Mouse (Mus musculus): ENCODE measurements at regions not wholly inside any gene's neighbourhood (a gene's known extent, or its start where the extent isn't known, plus 50 kb on each side); places are given as distances from the start of the nearest gene placed in this dataset.

DNA sequence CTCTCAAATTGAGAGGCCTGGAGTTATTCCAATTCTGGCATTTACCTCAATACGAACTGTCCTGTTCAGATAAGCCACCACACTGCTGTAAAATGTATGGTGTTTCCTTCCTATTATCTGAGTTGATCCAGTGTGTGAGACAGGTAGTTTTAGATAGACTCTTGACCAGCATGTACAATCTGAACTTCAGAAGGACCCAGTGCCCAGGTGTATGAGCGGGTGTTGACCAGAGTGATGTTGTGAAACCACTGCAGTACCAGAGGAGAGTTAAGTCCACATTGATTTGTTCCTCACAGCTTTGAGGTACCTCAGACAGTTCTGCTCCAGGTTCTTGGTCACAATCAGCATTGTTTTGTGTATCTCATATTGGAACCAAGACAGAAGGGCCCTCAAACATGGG lies 132.6 kb upstream of the Slc22a22 start:
- H3K9me3 ChIP-seq (replicated peaks), result no peaks in the 10 kb centered on the region
- no peak for DNase-seq (ENCODE audit: low spot score)
- ATAC-seq (ENCODE audit: extremely low read depth, insufficient number of reproducible peaks, low FRiP score, poor library complexity, severe bottlenecking), result no peak
- H3K4me3 ChIP-seq (ENCODE audit: low read depth, low read length), result no peak overlapping the region
- no peaks in the 10 kb centered on the region for H3K36me3 ChIP-seq (replicated peaks)
- H3K4me1 ChIP-seq (ENCODE audit: insufficient read depth, low read depth, low read length), result no peaks in the 10 kb centered on the region
- peaks cover 9% of the 10 kb centered on the region for H3K27me3 ChIP-seq (ENCODE audit: insufficient read depth, low read length)
- no peak for TF ChIP-seq TAL1 (conservative IDR thresholded peaks at IDR 0.05; ENCODE audit: low read depth, low read length)
- TF ChIP-seq POLR2AphosphoS5 (IDR thresholded peaks at IDR 0.05; ENCODE audit: insufficient replicate concordance, low read depth, low read length), result no peak
- no peak for TF ChIP-seq CTCF (IDR thresholded peaks at IDR 0.05; ENCODE audit: low read depth, low read length)
- TF ChIP-seq GATA1 (IDR thresholded peaks at IDR 0.05; ENCODE audit: borderline replicate concordance, low read length), result no peak
- TF ChIP-seq GATA2 (IDR thresholded peaks at IDR 0.05; ENCODE audit: borderline replicate concordance, low read depth, low read length), result no peak

DNA sequence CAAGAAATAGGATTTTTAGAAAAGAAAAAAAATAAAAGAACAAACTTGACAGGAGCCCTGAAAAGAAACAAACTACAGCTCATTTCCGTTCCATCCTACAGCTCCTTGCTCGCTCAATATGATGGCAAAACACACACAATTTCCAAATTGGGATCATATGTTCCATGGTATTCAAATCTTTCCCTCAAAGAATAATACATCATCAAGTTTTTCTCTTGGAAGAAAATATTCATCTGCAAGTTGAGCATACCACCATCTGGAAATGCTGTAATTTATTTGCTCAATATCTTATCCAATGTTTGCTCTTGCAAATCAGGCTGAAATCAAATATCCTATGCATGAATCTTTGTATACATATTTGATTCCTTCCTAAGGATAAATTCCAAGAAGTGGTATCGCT lies 131.1 kb upstream of the Slc22a22 start:
- TF ChIP-seq TAL1 (conservative IDR thresholded peaks at IDR 0.05; ENCODE audit: low read depth, low read length) (no peak), CTCF (IDR thresholded peaks at IDR 0.05; ENCODE audit: low read depth, low read length) (no peak), POLR2AphosphoS5 (IDR thresholded peaks at IDR 0.05; ENCODE audit: insufficient replicate concordance, low read depth, low read length) (no peak), GATA2 (IDR thresholded peaks at IDR 0.05; ENCODE audit: borderline replicate concordance, low read depth, low read length) (no peak), GATA1 (IDR thresholded peaks at IDR 0.05; ENCODE audit: borderline replicate concordance, low read length) (no peak)
- no peaks in the 10 kb centered on the region for H3K36me3 ChIP-seq (replicated peaks)
- H3K9me3 ChIP-seq (replicated peaks), result no peaks in the 10 kb centered on the region
- H3K27me3 ChIP-seq (ENCODE audit: insufficient read depth, low read length), result peaks cover 6% of the 10 kb centered on the region; the same call in 1 of the 2 replicates
- H3K4me1 ChIP-seq (ENCODE audit: insufficient read depth, low read depth, low read length), result no peaks in the 10 kb centered on the region
- ATAC-seq (ENCODE audit: extremely low read depth, insufficient number of reproducible peaks, low FRiP score, poor library complexity, severe bottlenecking) (no peak), DNase-seq (ENCODE audit: low spot score) (no peak)
- no peak overlapping the region for H3K4me3 ChIP-seq (ENCODE audit: low read depth, low read length)

DNA sequence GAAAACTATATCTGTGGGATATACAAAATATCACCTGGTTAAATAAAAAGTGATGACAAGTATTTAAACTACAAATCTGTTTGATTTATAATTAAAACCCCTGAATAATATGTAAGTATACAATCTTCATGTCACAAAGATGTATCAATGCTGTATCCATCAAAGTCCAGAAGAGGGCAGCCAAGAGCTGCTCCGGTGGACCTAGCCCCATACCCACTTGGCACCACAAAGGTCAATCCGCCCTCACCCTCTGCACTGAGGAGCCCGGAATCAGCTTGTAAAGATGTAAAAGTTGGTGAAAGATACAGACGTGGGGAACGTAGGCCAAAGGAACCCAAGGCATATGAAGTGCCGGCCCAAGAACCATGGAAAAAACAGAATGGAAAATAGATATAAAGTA lies 123.1 kb upstream of the Slc22a22 start:
- no peaks in the 10 kb centered on the region for H3K4me1 ChIP-seq (ENCODE audit: insufficient read depth, low read depth, low read length)
- DNase-seq (ENCODE audit: low spot score), result peak; percentile 15
- H3K27me3 ChIP-seq (ENCODE audit: insufficient read depth, low read length), result no peaks in the 10 kb centered on the region
- no peak; the same call in 1 of the 2 replicates for ATAC-seq (ENCODE audit: extremely low read depth, insufficient number of reproducible peaks, low FRiP score, poor library complexity, severe bottlenecking)
- no peaks in the 10 kb centered on the region for H3K9me3 ChIP-seq (replicated peaks)
- TF ChIP-seq TAL1 (conservative IDR thresholded peaks at IDR 0.05; ENCODE audit: low read depth, low read length) (no peak), POLR2AphosphoS5 (IDR thresholded peaks at IDR 0.05; ENCODE audit: insufficient replicate concordance, low read depth, low read length) (no peak), GATA1 (IDR thresholded peaks at IDR 0.05; ENCODE audit: borderline replicate concordance, low read length) (no peak), CTCF (IDR thresholded peaks at IDR 0.05; ENCODE audit: low read depth, low read length) (peak; percentile 47)
- H3K4me3 ChIP-seq (ENCODE audit: low read depth, low read length), result no peak overlapping the region
- H3K36me3 ChIP-seq (replicated peaks), result no peaks in the 10 kb centered on the region

DNA sequence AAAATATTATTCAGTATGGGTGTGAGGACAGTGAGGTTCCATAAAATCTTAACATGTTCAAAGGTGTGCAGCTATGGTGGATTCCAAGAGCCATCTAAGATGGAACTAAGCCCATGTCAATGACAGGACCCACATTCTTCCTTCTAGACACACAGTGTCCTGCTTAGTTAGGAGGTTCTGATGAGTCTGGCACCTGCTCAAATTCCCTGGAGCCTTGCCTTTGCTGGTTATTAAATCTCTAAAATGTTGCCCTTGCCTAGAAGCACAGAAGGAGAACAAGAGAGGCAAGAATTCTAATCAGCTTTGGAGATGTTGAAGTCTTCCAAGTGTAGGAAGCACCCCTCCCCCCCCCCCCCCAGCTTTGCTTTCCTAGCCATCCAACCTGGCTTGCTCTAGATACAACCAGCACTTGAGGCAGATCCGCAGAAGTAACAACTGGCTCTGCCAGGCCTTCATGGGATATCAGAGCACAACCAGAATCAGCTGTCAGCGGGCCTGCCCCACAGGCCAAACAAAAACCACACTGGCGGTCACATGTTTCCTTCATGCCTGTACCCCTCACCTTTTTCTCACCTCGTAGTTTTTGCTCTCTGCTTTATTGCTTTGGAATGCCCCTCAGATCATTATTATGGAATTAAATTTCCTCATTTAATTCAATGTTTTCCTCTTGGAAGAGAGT lies 116.0 kb upstream of the Slc22a22 start:
- Histone ChIP-seq H3K4me1 (ENCODE audit: insufficient read depth, low read depth, low read length) (no peaks in the 10 kb centered on the region), H3K4me3 (ENCODE audit: low read depth, low read length) (no peak overlapping the region), H3K9me3 (replicated peaks) (no peaks in the 10 kb centered on the region), H3K27me3 (ENCODE audit: insufficient read depth, low read length) (no peaks in the 10 kb centered on the region), H3K36me3 (replicated peaks) (no peaks in the 10 kb centered on the region)
- TF ChIP-seq TAL1 (conservative IDR thresholded peaks at IDR 0.05; ENCODE audit: low read depth, low read length), result no peak
- TF ChIP-seq GATA2 (IDR thresholded peaks at IDR 0.05; ENCODE audit: borderline replicate concordance, low read depth, low read length), result no peak
- no peak for TF ChIP-seq GATA1 (IDR thresholded peaks at IDR 0.05; ENCODE audit: borderline replicate concordance, low read length)
- TF ChIP-seq POLR2AphosphoS5 (IDR thresholded peaks at IDR 0.05; ENCODE audit: insufficient replicate concordance, low read depth, low read length), result no peak
- no peak for TF ChIP-seq CTCF (IDR thresholded peaks at IDR 0.05; ENCODE audit: low read depth, low read length)
- DNase-seq (ENCODE audit: low spot score), result no peak
- no peak for ATAC-seq (ENCODE audit: extremely low read depth, insufficient number of reproducible peaks, low FRiP score, poor library complexity, severe bottlenecking)

DNA sequence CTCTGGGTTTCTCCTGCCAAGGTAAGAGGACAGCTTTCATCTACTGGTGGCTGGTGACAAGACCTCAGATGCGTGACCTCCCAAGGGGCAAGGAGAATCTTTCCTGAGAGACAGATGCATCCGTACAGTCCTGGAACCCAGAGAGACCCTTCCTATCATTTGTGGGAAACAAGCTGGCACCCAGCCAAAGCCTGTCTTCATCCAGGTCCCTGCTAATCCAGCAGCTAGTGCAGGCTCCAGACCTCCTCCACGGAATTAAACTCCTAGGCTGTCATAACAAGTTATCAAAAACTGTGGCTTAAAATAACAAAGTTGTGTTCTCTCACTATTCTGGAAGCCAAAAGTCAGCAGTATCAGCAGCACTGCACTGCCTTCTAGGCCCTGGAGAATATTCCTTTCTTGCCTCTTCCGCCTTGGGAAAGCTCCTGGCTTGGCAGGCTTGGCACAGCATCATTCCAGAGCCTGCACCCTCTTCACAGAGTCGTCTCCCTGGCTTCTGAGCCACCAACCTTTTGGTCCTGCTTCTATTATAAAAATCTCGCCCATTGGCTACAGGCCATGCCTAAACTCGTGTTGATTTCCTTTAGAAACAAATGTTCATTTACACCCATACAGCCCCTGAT lies 113.3 kb upstream of the Slc22a22 start:
- Histone ChIP-seq H3K4me3 (ENCODE audit: low read depth, low read length) (no peak overlapping the region), H3K4me1 (ENCODE audit: insufficient read depth, low read depth, low read length) (no peaks in the 10 kb centered on the region), H3K36me3 (replicated peaks) (no peaks in the 10 kb centered on the region), H3K27me3 (ENCODE audit: insufficient read depth, low read length) (no peaks in the 10 kb centered on the region), H3K9me3 (replicated peaks) (no peaks in the 10 kb centered on the region)
- ATAC-seq (ENCODE audit: extremely low read depth, insufficient number of reproducible peaks, low FRiP score, poor library complexity, severe bottlenecking) (no peak), DNase-seq (ENCODE audit: low spot score) (no peak)
- TF ChIP-seq POLR2AphosphoS5 (IDR thresholded peaks at IDR 0.05; ENCODE audit: insufficient replicate concordance, low read depth, low read length) (no peak), CTCF (IDR thresholded peaks at IDR 0.05; ENCODE audit: low read depth, low read length) (no peak), TAL1 (conservative IDR thresholded peaks at IDR 0.05; ENCODE audit: low read depth, low read length) (no peak), GATA2 (IDR thresholded peaks at IDR 0.05; ENCODE audit: borderline replicate concordance, low read depth, low read length) (no peak), GATA1 (IDR thresholded peaks at IDR 0.05; ENCODE audit: borderline replicate concordance, low read length) (no peak)

DNA sequence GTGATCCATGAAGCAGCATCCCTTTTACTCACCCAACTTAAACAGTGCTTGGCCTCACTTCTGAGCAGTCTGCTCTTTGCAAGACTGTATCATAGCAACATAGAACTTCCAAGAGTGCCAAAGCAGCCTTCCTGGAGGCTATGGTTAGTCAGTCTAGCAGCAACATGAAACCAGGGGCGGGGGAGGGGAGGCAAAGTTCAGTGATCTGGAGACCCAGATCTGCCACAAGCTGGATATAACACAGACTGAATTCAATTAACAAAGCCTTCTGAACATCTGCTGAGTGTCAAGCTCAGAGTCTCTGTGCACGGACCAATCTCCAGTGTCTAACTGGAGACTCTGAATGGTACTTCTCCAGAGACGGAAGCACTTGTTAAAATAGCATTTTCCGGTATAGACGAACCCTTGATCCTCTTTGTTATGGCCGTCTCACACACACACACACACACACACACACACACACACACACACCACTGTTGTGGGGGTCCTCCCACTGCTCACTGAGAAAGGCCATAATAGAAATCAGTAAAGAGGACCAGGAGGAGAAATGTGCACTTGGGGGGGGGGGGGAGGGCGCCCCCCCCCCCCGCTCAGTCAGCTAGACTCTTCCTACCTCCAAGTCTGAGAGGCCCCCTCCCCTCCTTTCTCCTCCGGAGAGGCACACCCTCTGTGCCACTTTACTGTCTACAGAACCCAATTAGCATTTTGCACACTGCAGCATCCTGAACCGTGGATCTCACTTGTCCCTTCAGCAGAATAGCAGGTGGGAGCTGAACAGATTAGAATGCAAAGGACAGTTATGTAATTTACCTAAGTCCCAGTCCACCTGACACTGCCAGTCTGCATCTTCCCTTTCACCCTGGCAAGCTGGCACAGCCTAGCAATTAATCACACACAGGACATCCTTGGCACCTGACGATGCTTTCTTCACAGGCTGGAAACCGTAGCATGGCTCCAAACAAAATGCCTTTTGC lies 112.3 kb upstream of the Slc22a22 start:
- H3K4me1 ChIP-seq (ENCODE audit: insufficient read depth, low read depth, low read length), result no peaks in the 10 kb centered on the region
- H3K27me3 ChIP-seq (ENCODE audit: insufficient read depth, low read length), result no peaks in the 10 kb centered on the region
- DNase-seq (ENCODE audit: low spot score) (no peak), ATAC-seq (ENCODE audit: extremely low read depth, insufficient number of reproducible peaks, low FRiP score, poor library complexity, severe bottlenecking) (no peak)
- H3K36me3 ChIP-seq (replicated peaks), result no peaks in the 10 kb centered on the region
- H3K4me3 ChIP-seq (ENCODE audit: low read depth, low read length), result no peak overlapping the region
- H3K9me3 ChIP-seq (replicated peaks), result no peaks in the 10 kb centered on the region
- TF ChIP-seq GATA1 (IDR thresholded peaks at IDR 0.05; ENCODE audit: borderline replicate concordance, low read length) (no peak), TAL1 (conservative IDR thresholded peaks at IDR 0.05; ENCODE audit: low read depth, low read length) (no peak), POLR2AphosphoS5 (IDR thresholded peaks at IDR 0.05; ENCODE audit: insufficient replicate concordance, low read depth, low read length) (no peak), CTCF (IDR thresholded peaks at IDR 0.05; ENCODE audit: low read depth, low read length) (no peak), GATA2 (IDR thresholded peaks at IDR 0.05; ENCODE audit: borderline replicate concordance, low read depth, low read length) (no peak)

Measured in G1E (cell line).